Mouse (Mus musculus): Measurements from ENCODE around the gene Mthfd2.

DNA sequence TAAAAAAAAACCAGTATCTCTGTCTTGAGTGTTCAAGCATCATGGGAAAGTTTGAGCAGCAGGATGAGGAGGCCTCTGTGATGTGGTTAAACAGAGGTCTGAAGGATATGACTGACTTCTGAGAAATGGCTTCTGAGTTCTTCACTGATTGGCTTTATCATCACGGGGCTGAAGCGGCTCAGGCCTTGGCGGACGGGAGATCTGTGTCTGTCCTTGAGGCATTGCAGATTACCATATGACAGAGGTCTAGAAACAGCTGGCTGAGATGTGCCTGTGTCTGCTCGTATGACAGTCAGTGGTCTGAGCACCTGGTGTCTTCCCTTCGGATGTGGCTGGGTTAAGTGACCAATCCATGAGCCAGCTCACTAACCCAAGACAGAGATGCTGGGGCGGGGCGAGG is 13.2 kb downstream of the Mthfd2 start:
- no peak for TF ChIP-seq POLR2A (IDR thresholded peaks at IDR 0.05; ENCODE audit: low read depth, low read length)
- no peak for TF ChIP-seq CTCF (conservative IDR thresholded peaks at IDR 0.05; ENCODE audit: insufficient read depth, insufficient read length, low read depth, low read length)
